Mouse (Mus musculus): Measurements from ENCODE around the gene Nkx2-9. TPM values are rescaled to one million over a fixed set of nuclear protein-coding genes. Genes with fewer than 3 reads are reported as not detected.
A peak's percentile ranks its signal among the peaks of the same experiment; 100 is the strongest.

The Nkx2-9 gene
- 0.26 and 0.29 TPM in 2 replicates for polyA plus RNA-seq (2012; rRNA removed)

DNA sequence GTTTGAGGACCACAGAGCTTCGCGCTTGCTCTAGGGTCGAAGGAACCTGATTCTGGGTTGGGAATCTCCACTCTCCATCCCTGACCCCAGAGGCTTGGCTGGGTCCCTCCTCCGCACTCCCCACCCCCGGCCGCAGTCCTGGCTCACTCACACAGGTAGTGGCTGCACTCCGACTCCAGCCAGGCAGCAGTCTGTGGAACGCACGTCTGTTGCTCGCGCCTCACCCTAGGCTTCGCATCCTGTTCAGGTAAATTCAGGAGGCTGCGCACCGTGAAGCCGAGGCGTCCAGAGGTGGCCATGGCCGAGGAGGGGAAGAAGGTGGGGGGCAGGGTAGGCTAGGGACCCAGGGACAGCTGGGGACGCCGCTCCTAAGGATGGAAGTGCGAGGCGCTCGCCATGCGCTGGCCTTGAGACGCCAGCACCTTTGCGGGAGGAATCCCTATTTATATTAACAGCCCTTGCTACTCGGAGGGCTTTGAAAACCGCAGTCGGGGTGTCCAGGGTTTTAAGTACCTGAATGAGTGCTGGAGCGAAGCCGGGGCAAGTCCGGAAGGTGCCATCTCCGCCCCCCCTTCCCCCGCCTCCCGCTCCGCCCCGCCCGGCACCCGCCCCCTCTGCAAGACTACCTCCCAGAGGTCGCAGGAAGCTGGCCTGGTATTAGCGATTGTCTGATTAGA is at the start of gene Nkx2-9:
Gene Nkx2-9, minus strand, starts transcription at position 524 of the 677 bp plus-strand sequence.
- no peak for TF ChIP-seq POLR2A (IDR thresholded peaks at IDR 0.05; ENCODE audit: borderline replicate concordance, extremely low read depth, insufficient read depth, insufficient read length, poor library complexity, severe bottlenecking)
- TF ChIP-seq CTCF (IDR thresholded peaks at IDR 0.05; ENCODE audit: borderline replicate concordance, extremely low read depth, insufficient read depth, insufficient read length): no peak
- no peak for DNase-seq (ENCODE audit: low read depth)

DNA sequence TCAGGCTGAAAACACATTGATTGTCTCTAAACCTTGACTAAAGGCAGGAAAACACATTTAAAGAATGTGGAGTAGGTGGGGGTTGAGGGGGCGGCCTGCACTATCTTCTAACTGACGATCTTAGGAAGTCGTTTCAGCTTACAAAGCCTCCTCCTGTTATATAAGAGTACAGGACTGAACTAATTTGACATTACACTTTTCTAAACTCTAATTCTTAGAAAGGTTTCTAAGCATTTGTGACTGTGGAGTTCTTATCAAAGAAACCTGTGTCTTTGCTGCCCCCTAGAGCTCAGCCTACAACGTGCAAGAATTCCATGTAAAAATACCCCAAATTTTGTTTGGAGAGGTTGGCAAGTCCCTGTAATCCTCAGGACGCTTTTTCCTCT is 24.1 kb upstream of the Nkx2-9 start:
- peak; percentile 86 for DNase-seq (ENCODE audit: low read depth)
- TF ChIP-seq CTCF (IDR thresholded peaks at IDR 0.05; ENCODE audit: borderline replicate concordance, extremely low read depth, insufficient read depth, insufficient read length) (peak; percentile 55; the same call in 1 of the 2 replicates), POLR2A (IDR thresholded peaks at IDR 0.05; ENCODE audit: borderline replicate concordance, extremely low read depth, insufficient read depth, insufficient read length, poor library complexity, severe bottlenecking) (no peak)

DNA sequence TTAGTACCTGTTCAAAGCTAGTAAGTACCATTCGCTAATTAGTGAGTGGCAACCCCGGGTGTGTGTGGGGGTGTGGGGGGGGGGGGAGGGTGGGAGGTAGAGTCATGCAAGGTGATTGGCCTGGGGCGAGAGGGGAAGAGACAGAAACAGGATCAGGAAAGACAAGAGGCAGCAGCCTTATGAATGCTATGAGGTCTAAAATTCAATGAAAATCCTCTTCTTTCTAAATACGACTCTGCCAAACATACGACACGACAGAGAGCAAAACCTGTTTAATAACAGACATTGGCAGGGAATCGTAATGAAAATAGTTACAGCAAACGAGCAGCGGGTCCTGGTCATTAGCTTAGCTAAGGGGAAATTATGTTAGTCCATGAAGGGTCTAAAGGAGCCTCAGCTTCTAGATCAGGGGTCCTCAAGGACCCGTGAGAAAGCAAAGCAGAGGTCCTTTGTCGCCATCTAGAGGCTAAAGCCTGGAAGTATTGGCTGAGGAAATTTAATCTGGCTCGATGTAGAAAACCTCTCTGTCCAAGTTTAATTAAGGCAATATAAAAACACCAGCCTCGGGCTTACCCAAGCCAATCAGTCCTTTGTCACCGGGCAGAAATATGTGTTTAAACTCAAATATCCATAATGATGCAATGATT is 23.6 kb upstream of the Nkx2-9 start:
- DNase-seq (ENCODE audit: low read depth): peak; percentile 89
- TF ChIP-seq CTCF (IDR thresholded peaks at IDR 0.05; ENCODE audit: borderline replicate concordance, extremely low read depth, insufficient read depth, insufficient read length) (peak; percentile 82), POLR2A (IDR thresholded peaks at IDR 0.05; ENCODE audit: borderline replicate concordance, extremely low read depth, insufficient read depth, insufficient read length, poor library complexity, severe bottlenecking) (no peak)

DNA sequence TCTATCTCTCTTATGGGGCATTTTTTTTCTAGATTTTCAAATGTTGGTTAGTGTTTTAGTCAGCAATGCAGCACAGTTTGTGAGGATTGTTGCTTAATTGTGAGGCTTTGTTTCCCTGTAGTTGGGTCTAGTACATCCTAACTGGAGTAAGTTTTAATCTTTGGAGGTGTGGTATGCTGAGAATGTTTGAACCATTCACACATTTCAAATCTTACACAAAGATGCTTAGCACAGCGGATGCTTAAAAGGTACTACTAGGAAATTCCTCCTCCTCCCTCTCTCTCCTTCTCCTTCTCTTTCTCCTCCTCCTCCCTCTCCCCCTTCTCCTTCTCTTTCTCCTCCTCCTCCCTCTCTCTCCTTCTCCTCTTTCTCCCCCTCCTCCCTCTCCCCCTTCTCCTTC is 3.0 kb upstream of the Nkx2-9 start:
- TF ChIP-seq POLR2A (IDR thresholded peaks at IDR 0.05; ENCODE audit: borderline replicate concordance, extremely low read depth, insufficient read depth, insufficient read length, poor library complexity, severe bottlenecking) (no peak), CTCF (IDR thresholded peaks at IDR 0.05; ENCODE audit: borderline replicate concordance, extremely low read depth, insufficient read depth, insufficient read length) (no peak)
- no peak for DNase-seq (ENCODE audit: low read depth)

DNA sequence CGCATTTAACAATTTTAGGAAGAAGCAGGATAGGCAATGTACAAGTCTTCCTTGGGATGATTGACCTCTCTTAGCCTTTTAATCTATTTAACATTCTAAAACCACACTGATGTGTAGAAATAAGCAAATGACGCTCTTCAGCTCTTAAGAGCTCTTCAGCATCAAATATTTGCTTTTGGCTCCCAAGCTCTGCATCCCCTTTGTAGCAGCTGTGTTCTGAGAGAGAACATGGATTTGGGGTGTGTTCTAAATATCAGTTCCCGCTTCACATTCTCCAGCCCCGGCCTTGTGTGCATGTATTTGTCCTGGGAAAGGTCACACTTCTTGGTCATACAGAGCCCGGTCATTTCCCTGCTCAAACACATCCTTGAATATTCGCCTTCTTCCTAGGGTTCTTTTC is 2.3 kb upstream of the Nkx2-9 start:
- DNase-seq (ENCODE audit: low read depth): no peak
- TF ChIP-seq POLR2A (IDR thresholded peaks at IDR 0.05; ENCODE audit: borderline replicate concordance, extremely low read depth, insufficient read depth, insufficient read length, poor library complexity, severe bottlenecking) (no peak), CTCF (IDR thresholded peaks at IDR 0.05; ENCODE audit: borderline replicate concordance, extremely low read depth, insufficient read depth, insufficient read length) (no peak)

DNA sequence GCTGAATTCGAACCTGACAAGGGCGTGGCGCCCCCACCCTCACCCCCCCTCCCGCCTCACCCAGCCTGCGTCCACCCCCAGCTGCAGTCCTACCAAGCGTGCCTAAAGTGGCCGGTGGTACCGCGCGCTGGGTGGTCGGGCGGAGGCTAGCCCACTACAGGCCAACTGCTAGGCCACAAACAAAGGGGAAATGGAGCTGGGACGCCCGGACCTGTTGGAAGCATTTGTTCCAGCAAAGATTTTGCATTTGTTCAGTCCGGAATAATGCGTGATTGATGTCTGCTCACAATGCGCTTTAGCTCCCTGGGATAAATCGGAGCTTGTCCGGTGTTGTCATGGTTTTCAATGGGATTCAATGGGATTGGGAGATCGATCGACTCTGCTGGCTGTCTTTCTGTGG is 1.4 kb upstream of the Nkx2-9 start:
- TF ChIP-seq CTCF (IDR thresholded peaks at IDR 0.05; ENCODE audit: borderline replicate concordance, extremely low read depth, insufficient read depth, insufficient read length) (no peak), POLR2A (IDR thresholded peaks at IDR 0.05; ENCODE audit: borderline replicate concordance, extremely low read depth, insufficient read depth, insufficient read length, poor library complexity, severe bottlenecking) (no peak)
- no peak for DNase-seq (ENCODE audit: low read depth)

DNA sequence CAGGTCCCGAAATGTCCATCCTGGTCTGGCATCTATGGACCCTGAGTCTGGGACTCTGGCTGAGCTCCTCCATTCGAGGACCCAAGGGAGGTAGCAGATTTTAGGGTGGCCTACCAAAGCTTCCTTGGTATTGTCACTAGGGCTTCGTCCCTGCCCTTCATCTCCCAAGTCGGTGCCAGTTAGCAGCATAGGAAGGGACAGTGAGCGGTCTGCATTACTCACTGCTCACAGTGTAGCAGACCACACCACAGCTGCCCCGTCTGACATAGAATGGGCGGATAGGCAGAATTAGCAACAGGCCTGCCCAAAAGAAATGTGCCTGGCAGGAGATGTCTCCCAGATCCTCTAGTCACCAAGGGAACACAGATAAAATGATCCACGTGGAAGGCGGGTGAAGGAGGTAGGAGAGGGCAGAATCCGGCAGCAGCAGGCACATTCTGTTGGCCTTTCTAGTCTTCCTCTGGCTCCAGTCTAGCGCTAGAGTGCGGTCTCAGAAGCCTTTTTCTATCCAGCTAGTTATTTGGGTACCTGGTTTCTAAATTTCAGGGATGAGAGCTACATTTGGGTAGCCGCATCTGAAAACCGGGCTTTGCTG is 929 bp upstream of the Nkx2-9 start:
- TF ChIP-seq CTCF (IDR thresholded peaks at IDR 0.05; ENCODE audit: borderline replicate concordance, extremely low read depth, insufficient read depth, insufficient read length): no peak
- TF ChIP-seq POLR2A (IDR thresholded peaks at IDR 0.05; ENCODE audit: borderline replicate concordance, extremely low read depth, insufficient read depth, insufficient read length, poor library complexity, severe bottlenecking): no peak
- no peak for DNase-seq (ENCODE audit: low read depth)

DNA sequence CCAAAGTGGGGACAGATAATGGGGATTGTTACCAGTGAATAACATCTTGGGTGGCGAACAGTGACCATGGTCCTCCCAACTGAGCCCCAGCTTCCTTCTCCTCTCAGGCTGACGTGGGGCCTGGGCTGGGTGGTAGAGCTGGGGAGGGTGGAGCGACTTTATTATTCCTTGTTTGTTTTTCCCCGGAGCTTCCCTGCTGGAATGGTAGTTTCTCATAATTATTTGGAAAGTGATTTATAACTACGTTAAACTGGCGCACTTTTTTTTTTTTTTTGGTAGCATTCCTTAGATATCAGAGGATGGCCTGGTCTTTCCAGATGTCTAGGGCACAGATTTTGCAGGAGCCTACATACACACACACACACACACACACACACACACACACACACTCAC is 350 bp upstream of the Nkx2-9 start:
- TF ChIP-seq CTCF (IDR thresholded peaks at IDR 0.05; ENCODE audit: borderline replicate concordance, extremely low read depth, insufficient read depth, insufficient read length) (no peak), POLR2A (IDR thresholded peaks at IDR 0.05; ENCODE audit: borderline replicate concordance, extremely low read depth, insufficient read depth, insufficient read length, poor library complexity, severe bottlenecking) (no peak)

DNA sequence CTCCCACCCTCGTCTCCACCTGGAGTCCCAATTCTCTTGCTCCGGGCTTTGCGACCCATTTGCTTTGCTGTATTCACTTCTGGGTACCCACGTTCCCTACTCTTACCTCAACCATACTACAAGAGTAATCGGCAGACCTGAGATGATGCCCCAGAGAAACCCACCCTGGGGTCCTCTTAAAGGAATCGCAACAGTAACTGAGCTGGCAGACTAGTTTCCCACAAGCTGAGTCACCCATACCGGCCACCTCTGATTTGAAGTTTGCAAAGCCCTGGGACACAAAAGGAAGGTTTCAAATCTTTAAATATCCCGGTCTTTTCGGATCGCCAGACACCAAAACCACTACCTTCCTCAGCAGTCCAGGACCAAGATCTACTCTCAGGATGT is 742 bp downstream of the Nkx2-9 start:
- TF ChIP-seq POLR2A (IDR thresholded peaks at IDR 0.05; ENCODE audit: borderline replicate concordance, extremely low read depth, insufficient read depth, insufficient read length, poor library complexity, severe bottlenecking) (no peak), CTCF (IDR thresholded peaks at IDR 0.05; ENCODE audit: borderline replicate concordance, extremely low read depth, insufficient read depth, insufficient read length) (no peak)
- DNase-seq (ENCODE audit: low read depth): no peak

More for the DNA sequence above, 350 bp upstream of the Nkx2-9 start:
- DNase-seq (ENCODE audit: low read depth): no peak

DNA sequence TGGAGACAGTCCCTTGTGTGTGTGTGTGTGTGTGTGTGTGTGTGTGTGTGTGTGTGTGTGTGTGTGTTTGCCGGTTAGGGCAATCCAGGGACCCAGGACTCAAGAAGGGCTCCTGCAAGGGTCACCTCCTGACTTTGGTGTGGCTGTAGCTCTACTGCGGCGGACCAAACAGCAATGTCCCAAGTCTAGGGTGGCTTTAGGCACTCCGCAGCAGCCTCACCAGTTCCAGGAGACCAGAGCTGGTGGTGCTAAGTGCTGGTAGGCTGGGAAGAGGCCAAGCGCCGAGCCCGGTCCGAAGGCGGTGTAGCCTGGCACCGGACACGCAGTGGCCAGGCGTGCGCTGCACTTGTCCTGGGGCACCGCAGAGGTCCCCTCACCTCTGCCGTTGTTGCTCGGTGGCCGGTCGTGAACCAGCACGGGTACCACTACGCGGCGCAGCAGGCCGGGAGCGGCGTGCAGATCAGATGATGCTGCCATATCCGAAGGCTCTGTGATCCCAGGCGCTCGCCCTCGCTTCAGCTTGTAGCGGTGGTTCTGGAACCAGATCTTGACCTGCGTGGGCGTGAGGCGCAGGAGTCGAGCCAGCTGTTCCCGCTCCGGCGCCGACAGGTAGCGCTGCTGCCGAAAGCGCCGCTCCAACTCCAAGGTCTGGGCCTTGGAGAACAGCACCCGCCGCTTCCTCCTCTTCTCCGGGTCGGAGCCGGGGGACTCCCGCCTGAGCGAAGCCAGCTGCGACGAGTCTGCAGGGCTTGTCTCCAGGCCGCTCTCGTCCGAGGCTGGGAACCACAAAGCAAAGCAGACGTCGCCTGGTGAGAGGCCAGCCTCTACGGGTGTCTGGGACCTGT is 1.4 kb downstream of the Nkx2-9 start:
- DNase-seq (ENCODE audit: low read depth): peak; percentile 49
- TF ChIP-seq CTCF (IDR thresholded peaks at IDR 0.05; ENCODE audit: borderline replicate concordance, extremely low read depth, insufficient read depth, insufficient read length): 0 out of 2 replicates have a peak, but pooled peaks have one; percentile 0
- no peak for TF ChIP-seq POLR2A (IDR thresholded peaks at IDR 0.05; ENCODE audit: borderline replicate concordance, extremely low read depth, insufficient read depth, insufficient read length, poor library complexity, severe bottlenecking)

DNA sequence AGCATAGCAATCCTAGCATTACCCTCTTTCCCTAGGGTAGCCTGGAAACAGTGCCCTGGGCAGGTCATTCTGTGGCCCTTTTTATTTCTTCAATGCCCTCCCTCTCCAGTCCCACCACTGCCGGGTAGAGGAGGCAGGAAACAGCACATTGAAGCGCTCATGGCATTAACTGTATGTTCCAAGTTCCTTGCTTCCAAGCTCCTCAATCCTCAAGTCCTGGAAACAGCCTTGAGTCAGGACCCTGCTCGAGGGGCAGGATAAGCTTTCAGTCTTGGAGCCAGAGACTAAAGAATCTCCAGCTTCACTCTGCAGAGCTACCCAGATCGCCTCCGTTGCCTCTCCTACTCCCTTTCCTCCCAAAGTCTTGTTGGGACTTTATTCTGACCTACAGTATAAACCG is 2.2 kb downstream of the Nkx2-9 start:
- TF ChIP-seq POLR2A (IDR thresholded peaks at IDR 0.05; ENCODE audit: borderline replicate concordance, extremely low read depth, insufficient read depth, insufficient read length, poor library complexity, severe bottlenecking): no peak
- no peak for TF ChIP-seq CTCF (IDR thresholded peaks at IDR 0.05; ENCODE audit: borderline replicate concordance, extremely low read depth, insufficient read depth, insufficient read length)
- no peak for DNase-seq (ENCODE audit: low read depth)
